Mouse (Mus musculus): ENCODE results near the gene Whamm. TPM values are rescaled to one million over a fixed set of nuclear protein-coding genes. Genes with fewer than 3 reads are reported as not detected.
A peak's percentile ranks its signal among the peaks of the same experiment; 100 is the strongest.

The Whamm gene
- polyA plus RNA-seq, 1 experiment from 2014 or later = 6.2 TPM

DNA sequence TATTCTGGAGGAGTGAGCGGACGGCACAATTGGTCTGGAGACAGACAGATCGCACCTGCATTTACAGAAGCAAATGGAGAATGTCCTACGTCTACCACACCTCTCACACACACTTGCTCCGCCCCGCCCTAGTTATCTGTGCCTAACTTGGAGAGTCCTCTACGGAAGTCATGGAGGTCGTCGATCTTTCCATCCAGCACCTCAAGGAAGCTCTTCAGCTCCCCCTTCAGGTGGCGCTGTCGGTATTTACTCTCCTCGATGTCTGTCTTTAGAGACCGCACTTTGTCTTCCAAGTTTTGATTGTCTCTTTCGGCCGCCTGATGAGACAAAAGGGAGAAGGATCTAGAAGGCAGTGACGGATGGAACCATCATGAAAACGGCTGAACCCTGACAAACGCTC lies 39.1 kb downstream of the Whamm start:
- Histone ChIP-seq H3K9me3 (no peaks in the 10 kb centered on the region), H3K9ac (no peak overlapping the region), H3K4me1 (replicated peaks) (no peaks in the 10 kb centered on the region; the same call in none of the 2 replicates), H3K27ac (no peak overlapping the region), H3K36me3 (0 out of 2 replicates have a peak, but pooled peaks cover 2% of the 10 kb centered on the region), H3K4me2 (no peak overlapping the region), H3K4me3 (no peak overlapping the region), H3K27me3 (no peaks in the 10 kb centered on the region)
- WGBS = 62% methylated on average over 18 of the region's 18 CpGs
- no peak for ATAC-seq (ENCODE audit: low FRiP score)

DNA sequence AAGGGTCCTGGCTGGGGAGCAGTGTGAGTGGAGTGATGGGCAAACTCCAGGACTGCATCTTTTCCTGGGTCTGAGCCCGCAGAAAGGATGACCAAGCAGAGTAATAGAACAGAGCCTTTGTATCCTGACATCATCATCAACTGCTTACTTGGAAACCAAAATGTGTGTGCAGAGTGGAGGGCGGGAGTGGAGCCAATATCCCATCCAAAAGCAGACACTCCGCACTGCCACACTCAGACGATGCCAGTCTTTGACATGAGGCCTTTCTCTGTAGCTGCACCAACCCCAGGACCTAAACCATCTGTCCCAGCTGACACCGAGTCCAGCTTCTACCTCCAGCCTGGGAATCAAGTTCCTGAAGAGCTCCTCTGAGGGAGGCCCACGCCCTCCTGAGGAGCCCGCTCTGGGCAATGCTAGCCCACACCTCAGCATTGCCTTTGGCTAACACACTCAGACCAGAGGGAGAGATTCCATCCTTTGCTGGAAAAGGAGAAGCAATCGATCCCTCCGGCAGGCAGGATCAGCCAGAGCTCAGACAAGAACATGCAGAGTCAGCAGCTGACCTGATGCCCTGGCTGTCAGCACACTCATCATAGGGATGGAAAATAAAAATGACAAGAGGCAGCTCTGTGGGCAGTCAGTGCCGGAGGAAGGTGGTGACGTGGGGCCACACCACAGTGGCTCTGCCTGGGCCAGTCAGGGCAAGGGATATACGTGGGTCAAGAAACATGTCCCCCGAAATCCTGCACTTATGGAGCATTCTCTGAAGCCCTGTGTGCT lies 42.0 kb downstream of the Whamm start:
- no peak overlapping the region for H3K4me2 ChIP-seq
- no peak overlapping the region for H3K27ac ChIP-seq
- H3K36me3 ChIP-seq = 0 out of 2 replicates have a peak, but pooled peaks cover 2% of the 10 kb centered on the region
- 80% methylated on average over 13 of the region's 13 CpGs for WGBS
- no peaks in the 10 kb centered on the region for H3K27me3 ChIP-seq
- no peak overlapping the region for H3K9ac ChIP-seq
- no peaks in the 10 kb centered on the region for H3K9me3 ChIP-seq
- no peak overlapping the region for H3K4me3 ChIP-seq
- no peaks in the 10 kb centered on the region; the same call in none of the 2 replicates for H3K4me1 ChIP-seq (replicated peaks)
- no peak for ATAC-seq (ENCODE audit: low FRiP score)

DNA sequence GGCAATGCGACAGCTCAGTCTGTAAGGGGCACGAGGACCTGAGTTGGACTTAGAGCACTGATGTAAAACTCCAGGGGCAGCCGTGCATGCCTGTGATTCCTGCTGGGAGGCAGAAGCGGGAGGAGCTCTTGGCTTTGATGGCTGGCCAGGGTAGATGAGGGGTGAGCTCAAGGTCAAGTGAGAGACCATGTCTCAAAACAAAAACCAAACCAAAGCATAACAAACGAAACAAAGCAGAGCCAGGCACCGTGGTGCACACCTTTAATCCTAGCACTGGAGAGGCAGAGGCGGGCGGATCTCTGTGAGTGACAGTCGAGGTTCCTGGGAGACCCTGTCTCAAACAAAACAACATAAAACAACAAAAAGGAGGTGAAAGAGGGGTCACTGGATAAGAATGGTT lies 44.0 kb downstream of the Whamm start:
- Histone ChIP-seq H3K4me3 (no peak overlapping the region), H3K4me1 (replicated peaks) (no peaks in the 10 kb centered on the region; the same call in none of the 2 replicates), H3K27me3 (no peaks in the 10 kb centered on the region), H3K9ac (no peak overlapping the region), H3K27ac (no peak overlapping the region), H3K36me3 (no peaks in the 10 kb centered on the region), H3K4me2 (no peak overlapping the region), H3K9me3 (no peaks in the 10 kb centered on the region)
- 60% methylated on average over 9 of the region's 9 CpGs for WGBS
- no peak for ATAC-seq (ENCODE audit: low FRiP score)

DNA sequence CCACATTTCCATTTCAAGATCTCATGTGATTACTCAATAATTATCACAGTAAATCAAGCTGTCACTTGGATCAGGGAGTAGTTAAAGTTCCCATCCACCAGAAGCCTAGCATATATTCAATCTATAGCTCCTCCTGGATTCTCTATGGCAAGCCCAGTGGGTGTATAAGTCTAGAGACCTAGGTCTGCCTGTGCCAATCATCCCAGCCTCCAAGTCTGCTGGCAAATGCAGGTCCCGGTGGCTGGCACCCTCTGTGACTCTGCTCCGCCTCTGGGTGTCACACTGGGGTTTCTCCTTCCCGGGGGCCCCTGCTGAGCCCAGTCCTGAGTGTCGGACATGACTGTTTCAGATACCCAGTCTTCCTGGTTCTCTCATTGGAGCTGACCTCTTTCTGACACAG lies 51.7 kb downstream of the Whamm start:
- no peaks in the 10 kb centered on the region for H3K36me3 ChIP-seq
- no peak overlapping the region for H3K4me2 ChIP-seq
- H3K27ac ChIP-seq = peak overlapping the region; percentile 76
- H3K4me3 ChIP-seq = no peak overlapping the region
- peaks cover 20% of the 10 kb centered on the region for H3K4me1 ChIP-seq (replicated peaks)
- 0 out of 2 replicates have a peak, but pooled peaks have one; percentile 59 for ATAC-seq (ENCODE audit: low FRiP score)
- WGBS = 64% methylated on average over 4 of the region's 4 CpGs
- H3K27me3 ChIP-seq = no peaks in the 10 kb centered on the region
- H3K9ac ChIP-seq = no peak overlapping the region
- H3K9me3 ChIP-seq = no peaks in the 10 kb centered on the region; the same call in 1 of the 2 replicates

DNA sequence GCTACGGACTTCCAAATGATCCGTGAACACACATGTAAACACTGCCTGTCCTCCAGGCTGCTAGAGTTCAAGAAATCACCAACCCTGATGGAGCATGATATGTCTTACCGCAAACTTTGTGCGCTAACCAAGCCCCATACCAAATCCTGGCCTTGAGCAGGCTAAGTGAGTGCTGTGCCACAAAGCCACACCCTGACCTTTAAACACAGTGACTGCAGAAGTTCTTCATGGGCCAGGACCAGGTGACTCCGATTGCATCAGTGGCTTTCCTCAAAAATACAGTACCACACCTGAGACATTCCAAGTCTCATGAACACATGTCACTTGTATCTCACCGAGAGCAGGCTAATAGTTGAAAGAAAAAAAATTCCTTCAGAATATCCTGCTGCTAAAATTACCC lies 52.7 kb downstream of the Whamm start:
- Histone ChIP-seq H3K36me3 (no peaks in the 10 kb centered on the region), H3K9me3 (no peaks in the 10 kb centered on the region; the same call in 1 of the 2 replicates), H3K4me2 (no peak overlapping the region), H3K27me3 (no peaks in the 10 kb centered on the region), H3K4me3 (no peak overlapping the region), H3K9ac (no peak overlapping the region), H3K4me1 (replicated peaks) (peaks cover 20% of the 10 kb centered on the region), H3K27ac (peak overlapping the region; percentile 76; the same call in 1 of the 2 replicates)
- WGBS = 82% methylated on average over 6 of the region's 6 CpGs
- ATAC-seq (ENCODE audit: low FRiP score) = no peak

DNA sequence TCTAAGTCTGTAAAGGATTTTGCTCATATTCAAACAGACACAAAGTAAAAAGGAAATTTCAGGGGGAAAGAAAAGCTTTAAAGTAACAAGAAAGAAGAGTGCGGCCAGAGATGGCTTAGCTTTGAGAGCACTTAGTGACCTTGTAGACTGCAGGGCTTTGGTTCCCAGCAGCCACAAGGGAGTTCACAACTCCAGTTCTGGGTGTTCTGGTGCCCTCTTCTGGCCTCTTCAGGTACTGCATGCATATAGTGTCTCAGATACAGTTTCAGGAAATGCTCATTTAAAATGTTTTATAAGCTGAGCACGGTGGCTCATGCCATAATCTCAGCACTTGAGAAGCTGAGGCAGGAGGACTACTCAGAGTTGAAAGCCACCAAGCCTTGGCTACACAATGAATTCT lies 55.4 kb downstream of the Whamm start:
- H3K9ac ChIP-seq = no peak overlapping the region
- no peak for ATAC-seq (ENCODE audit: low FRiP score)
- 88% methylated on average over 2 of the region's 2 CpGs for WGBS

DNA sequence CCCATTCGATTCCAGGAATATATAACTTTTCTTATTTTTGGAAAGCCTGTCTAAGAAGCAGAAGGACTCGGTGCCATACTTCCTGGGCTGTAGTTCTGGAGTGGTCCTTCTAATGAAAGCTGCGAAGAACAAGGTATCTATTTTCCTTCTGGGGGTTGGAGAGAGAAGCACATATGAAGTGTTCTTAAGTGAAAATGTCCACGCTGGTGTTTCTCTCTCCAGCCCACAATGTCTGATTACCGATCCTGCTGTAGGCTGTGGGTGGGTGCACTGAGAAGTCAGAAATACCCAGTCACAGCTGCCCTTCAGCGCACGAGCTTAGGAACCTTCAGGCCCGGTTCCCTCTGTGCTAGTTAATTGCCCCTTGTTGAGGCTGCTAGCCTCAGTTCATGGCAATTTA lies 60.2 kb downstream of the Whamm start:
- Histone ChIP-seq H3K27me3 (no peaks in the 10 kb centered on the region), H3K4me1 (replicated peaks) (no peaks in the 10 kb centered on the region), H3K9me3 (no peaks in the 10 kb centered on the region; the same call in 1 of the 2 replicates), H3K9ac (no peak overlapping the region), H3K27ac (no peak overlapping the region), H3K4me2 (no peak overlapping the region), H3K4me3 (no peak overlapping the region), H3K36me3 (peaks cover 8% of the 10 kb centered on the region; the same call in 1 of the 2 replicates)
- 91% methylated on average over 8 of the region's 8 CpGs for whole genome bisulfite sequencing
- ATAC-seq (ENCODE audit: low FRiP score) = no peak

More for the DNA sequence above, 55.4 kb downstream of the Whamm start:
- Histone ChIP-seq H3K27me3 (no peaks in the 10 kb centered on the region), H3K27ac (no peak overlapping the region), H3K4me3 (no peak overlapping the region), H3K9me3 (no peaks in the 10 kb centered on the region; the same call in 1 of the 2 replicates), H3K4me1 (replicated peaks) (peaks cover 20% of the 10 kb centered on the region), H3K4me2 (no peak overlapping the region), H3K36me3 (0 out of 2 replicates have a peak, but pooled peaks cover 4% of the 10 kb centered on the region)

DNA sequence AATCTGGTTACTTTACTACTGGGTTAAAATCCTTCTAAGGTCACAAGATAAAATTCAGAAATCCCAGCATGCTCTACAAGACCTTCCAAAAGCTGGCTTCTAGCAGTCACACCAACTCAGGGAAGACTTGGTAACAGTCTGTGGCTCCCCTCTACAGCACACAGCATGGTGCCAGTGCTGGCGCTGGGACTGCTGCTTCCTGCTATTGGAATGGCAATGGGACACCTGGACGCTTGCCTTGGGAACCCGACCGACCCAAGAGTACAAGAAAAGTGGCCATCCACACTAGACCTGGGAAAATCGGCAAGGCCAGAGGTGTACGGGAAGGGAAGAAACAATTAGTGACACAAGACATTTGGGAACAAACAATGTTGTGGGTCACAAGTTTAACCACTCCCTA lies 61.5 kb downstream of the Whamm start:
- Histone ChIP-seq H3K36me3 (peaks cover 8% of the 10 kb centered on the region; the same call in 1 of the 2 replicates), H3K9ac (no peak overlapping the region), H3K27me3 (no peaks in the 10 kb centered on the region), H3K4me1 (replicated peaks) (no peaks in the 10 kb centered on the region), H3K4me3 (no peak overlapping the region), H3K9me3 (no peaks in the 10 kb centered on the region), H3K4me2 (no peak overlapping the region), H3K27ac (no peak overlapping the region)
- 72% methylated on average over 6 of the region's 6 CpGs for WGBS
- no peak for ATAC-seq (ENCODE audit: low FRiP score)

DNA sequence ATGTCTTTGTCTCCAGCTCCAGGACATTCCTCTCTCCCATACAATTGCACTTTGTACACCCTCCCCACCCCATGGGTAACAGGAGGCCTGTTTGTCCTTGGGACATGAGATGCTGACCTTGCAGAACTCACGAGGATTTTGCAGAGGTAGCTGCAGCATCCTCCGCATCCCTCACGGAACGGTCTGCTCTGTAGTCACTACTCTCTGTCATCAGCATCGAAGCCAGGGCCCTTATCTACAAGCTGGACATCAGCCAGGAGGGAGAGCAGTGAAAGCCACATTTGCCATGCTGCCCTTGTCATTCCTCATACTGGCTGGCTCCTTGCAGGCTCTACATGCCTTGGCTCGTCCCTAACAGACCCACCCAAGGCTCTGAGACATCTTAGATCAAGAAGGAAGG lies 70.0 kb downstream of the Whamm start:
- ATAC-seq (ENCODE audit: low FRiP score) = no peak
- Histone ChIP-seq H3K9me3 (no peaks in the 10 kb centered on the region), H3K27ac (no peak overlapping the region), H3K4me2 (no peak overlapping the region), H3K27me3 (no peaks in the 10 kb centered on the region), H3K36me3 (no peaks in the 10 kb centered on the region; the same call in 1 of the 2 replicates), H3K4me1 (replicated peaks) (peaks cover 21% of the 10 kb centered on the region), H3K9ac (no peak overlapping the region), H3K4me3 (no peak overlapping the region)
- 78% methylated on average over 6 of the region's 6 CpGs for WGBS

DNA sequence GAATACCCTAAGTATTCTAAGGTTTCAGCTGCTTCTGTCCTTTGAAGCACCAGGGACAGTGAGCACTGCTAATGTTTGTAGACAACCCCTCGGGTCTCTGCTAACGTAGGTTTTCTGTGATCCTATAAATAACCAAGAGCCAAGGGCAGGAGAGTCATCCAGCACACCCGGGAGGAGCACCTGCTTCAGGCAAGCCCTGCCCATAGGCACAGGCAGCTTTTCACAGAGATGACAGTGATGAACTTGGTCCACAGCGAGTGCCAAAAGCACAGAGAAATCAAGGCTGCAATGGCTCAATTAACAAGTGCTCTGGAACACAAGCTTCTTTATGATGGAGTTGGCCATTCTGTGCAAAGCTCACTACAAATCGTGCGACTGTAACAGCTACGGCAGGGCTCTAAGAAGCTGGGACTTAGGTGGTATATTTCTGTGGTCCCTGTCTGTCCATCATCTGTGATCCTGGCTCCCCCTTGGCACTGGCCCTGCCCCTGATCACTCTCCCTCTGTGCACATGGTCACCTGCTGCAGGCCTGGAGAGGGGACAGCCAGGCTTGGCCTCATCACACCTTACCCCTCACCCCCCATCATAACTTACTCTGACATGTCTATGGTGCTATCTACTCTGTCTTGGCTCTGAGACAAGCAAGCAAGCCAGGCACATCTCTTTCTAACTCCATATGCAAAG lies 73.6 kb downstream of the Whamm start:
- H3K27ac ChIP-seq = peak overlapping the region; percentile 1; the same call in 1 of the 2 replicates
- no peak overlapping the region for H3K4me2 ChIP-seq
- no peak for ATAC-seq (ENCODE audit: low FRiP score)
- H3K9me3 ChIP-seq = no peaks in the 10 kb centered on the region
- WGBS = 61% methylated on average over 7 of the region's 7 CpGs
- no peaks in the 10 kb centered on the region for H3K36me3 ChIP-seq
- no peak overlapping the region for H3K9ac ChIP-seq
- no peak overlapping the region for H3K4me3 ChIP-seq
- peaks cover 50% of the 10 kb centered on the region for H3K4me1 ChIP-seq (replicated peaks)
- H3K27me3 ChIP-seq = no peaks in the 10 kb centered on the region
